Mouse (Mus musculus) lung, postnatal 0 days (tissue): ENCODE results near the gene Mlh3.
"Not testable (repeated sequence)": the region's sequence is repeated elsewhere in the genome, so short reads cannot be mapped to it uniquely, and the experiment has no call there.

Source experiments
- CTCF ChIP-seq: IDR thresholded peaks from 2 replicates; pipeline ENCODE4 v1.5.1; 2016; ENCODE audit warnings: antibody characterized with exemption, mild to moderate bottlenecking
- EP300 ChIP-seq: IDR thresholded peaks from 2 replicates; pipeline ENCODE4 v1.6.1; 2016; ENCODE audit warnings: antibody characterized with exemption, mild to moderate bottlenecking, control low read depth

- not testable (repeated sequence) for TF ChIP-seq CTCF, EP300
These were observed 11.4 kb upstream of the Mlh3 start for GRCm38 (mm10) chr12:85281756-85282155.
